Mouse (Mus musculus): ENCODE data around the gene Rbfox1. TPM values are rescaled to one million over a fixed set of nuclear protein-coding genes. Genes with fewer than 3 reads are reported as not detected.

The Rbfox1 gene
- polyA plus RNA-seq, 1 experiment from 2014 or later, result 4.6 TPM

- DNase-seq (ENCODE audit: low spot score), result no peak
- no peak overlapping the region for H3K27ac ChIP-seq (ENCODE audit: low read depth, low read length)
- 81% methylated on average over 2 of the region's 2 CpGs for WGBS
- H3K27me3 ChIP-seq (ENCODE audit: control insufficient read depth, insufficient read depth, low read length), result no peaks in the 10 kb centered on the region
- H3K4me2 ChIP-seq (ENCODE audit: low read depth, low read length, severe bottlenecking), result no peak overlapping the region
- no peak for ATAC-seq (replicated peaks; ENCODE audit: low FRiP score)
- no peaks in the 10 kb centered on the region for H3K4me1 ChIP-seq (replicated peaks; ENCODE audit: control insufficient read depth, insufficient read depth, low read length)
- H3K9me3 ChIP-seq (ENCODE audit: control insufficient read depth, low read length), result no peaks in the 10 kb centered on the region; the same call in 1 of the 2 replicates
- no peak overlapping the region for H3K4me3 ChIP-seq (ENCODE audit: low read depth, low read length)
- no peaks in the 10 kb centered on the region for H3K36me3 ChIP-seq (ENCODE audit: control insufficient read depth, insufficient read depth, low read length)
- H3K9ac ChIP-seq (ENCODE audit: low read length), result no peak overlapping the region
Measured at GRCm38 (mm10) chr16:6658594-6658993, 773.4 kb downstream of the Rbfox1 start.

- no peak for ATAC-seq (replicated peaks; ENCODE audit: low FRiP score)
- no peak for DNase-seq (ENCODE audit: low spot score)
- Histone ChIP-seq H3K36me3 (ENCODE audit: control insufficient read depth, insufficient read depth, low read length) (no peaks in the 10 kb centered on the region), H3K9me3 (ENCODE audit: control insufficient read depth, low read length) (no peaks in the 10 kb centered on the region), H3K4me1 (replicated peaks; ENCODE audit: control insufficient read depth, insufficient read depth, low read length) (no peaks in the 10 kb centered on the region), H3K4me3 (ENCODE audit: low read depth, low read length) (no peak overlapping the region), H3K4me2 (ENCODE audit: low read depth, low read length, severe bottlenecking) (no peak overlapping the region), H3K27me3 (ENCODE audit: control insufficient read depth, insufficient read depth, low read length) (no peaks in the 10 kb centered on the region), H3K27ac (ENCODE audit: low read depth, low read length) (no peak overlapping the region), H3K9ac (ENCODE audit: low read length) (no peak overlapping the region)
- WGBS, result 89% methylated on average over 1 of the region's 1 CpGs
Measured at GRCm38 (mm10) chr16:6686076-6686757, 801.1 kb downstream of the Rbfox1 start.

DNA sequence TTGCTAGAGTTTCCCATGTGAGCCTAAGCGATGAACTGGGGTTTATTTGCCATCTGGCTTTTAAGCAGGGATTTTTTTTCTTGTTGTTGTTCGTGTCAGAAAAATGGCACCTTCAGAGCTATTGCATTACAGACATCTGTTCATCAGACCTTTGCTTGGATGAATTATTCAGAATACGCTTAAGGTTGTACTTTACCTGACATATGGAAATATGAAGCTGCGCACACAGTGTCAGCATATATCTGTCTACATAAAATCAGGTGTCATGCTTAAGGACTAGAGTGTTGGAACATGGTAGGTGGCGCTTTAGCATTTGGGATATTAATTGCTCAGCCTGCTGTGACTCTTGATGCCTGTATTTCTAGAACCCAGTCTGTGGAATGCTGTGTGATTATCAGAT lies 819.7 kb downstream of the Rbfox1 start:
- no peaks in the 10 kb centered on the region for H3K36me3 ChIP-seq (ENCODE audit: control insufficient read depth, insufficient read depth, low read length)
- H3K4me2 ChIP-seq (ENCODE audit: low read depth, low read length, severe bottlenecking), result no peak overlapping the region
- H3K27ac ChIP-seq (ENCODE audit: low read depth, low read length), result no peak overlapping the region
- no peaks in the 10 kb centered on the region for H3K27me3 ChIP-seq (ENCODE audit: control insufficient read depth, insufficient read depth, low read length)
- H3K4me3 ChIP-seq (ENCODE audit: low read depth, low read length), result no peak overlapping the region
- no peak overlapping the region for H3K9ac ChIP-seq (ENCODE audit: low read length)
- WGBS, result 97% methylated on average over 5 of the region's 5 CpGs
- DNase-seq (ENCODE audit: low spot score), result no peak
- ATAC-seq (replicated peaks; ENCODE audit: low FRiP score), result no peak
- H3K9me3 ChIP-seq (ENCODE audit: control insufficient read depth, low read length), result no peaks in the 10 kb centered on the region
- no peaks in the 10 kb centered on the region for H3K4me1 ChIP-seq (replicated peaks; ENCODE audit: control insufficient read depth, insufficient read depth, low read length)

DNA sequence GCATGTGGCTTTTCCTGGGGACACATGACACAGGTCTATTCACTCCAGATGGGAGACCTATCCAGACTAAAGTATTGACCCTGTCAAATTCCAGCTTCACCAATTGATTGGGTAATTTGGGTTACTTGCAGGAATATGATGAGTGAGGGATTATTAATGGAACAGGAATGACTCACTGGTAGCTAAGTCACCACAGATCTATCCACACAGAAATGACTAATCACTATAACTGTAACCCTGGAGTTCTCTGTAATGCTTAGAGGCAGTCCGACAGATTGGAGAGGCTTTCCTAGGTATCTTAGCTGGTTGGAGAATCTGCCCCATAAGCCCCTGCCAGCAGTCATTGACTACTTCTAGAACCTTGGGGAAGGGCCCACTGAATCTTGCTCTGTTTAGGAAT lies 827.2 kb downstream of the Rbfox1 start:
- no peak overlapping the region for H3K4me3 ChIP-seq (ENCODE audit: low read depth, low read length)
- no peaks in the 10 kb centered on the region for H3K27me3 ChIP-seq (ENCODE audit: control insufficient read depth, insufficient read depth, low read length)
- no peaks in the 10 kb centered on the region for H3K36me3 ChIP-seq (ENCODE audit: control insufficient read depth, insufficient read depth, low read length)
- H3K9me3 ChIP-seq (ENCODE audit: control insufficient read depth, low read length), result no peaks in the 10 kb centered on the region
- H3K9ac ChIP-seq (ENCODE audit: low read length), result no peak overlapping the region
- ATAC-seq (replicated peaks; ENCODE audit: low FRiP score) (no peak), DNase-seq (ENCODE audit: low spot score) (no peak)
- H3K4me1 ChIP-seq (replicated peaks; ENCODE audit: control insufficient read depth, insufficient read depth, low read length), result no peaks in the 10 kb centered on the region
- 86% methylated on average over 1 of the region's 1 CpGs for WGBS
- no peak overlapping the region for H3K4me2 ChIP-seq (ENCODE audit: low read depth, low read length, severe bottlenecking)
- H3K27ac ChIP-seq (ENCODE audit: low read depth, low read length), result no peak overlapping the region

- H3K4me1 ChIP-seq (replicated peaks; ENCODE audit: control insufficient read depth, insufficient read depth, low read length), result no peaks in the 10 kb centered on the region
- H3K36me3 ChIP-seq (ENCODE audit: control insufficient read depth, insufficient read depth, low read length), result no peaks in the 10 kb centered on the region
- ATAC-seq (replicated peaks; ENCODE audit: low FRiP score) (no peak), DNase-seq (ENCODE audit: low spot score) (no peak)
- H3K9me3 ChIP-seq (ENCODE audit: control insufficient read depth, low read length), result no peaks in the 10 kb centered on the region
- 92% methylated on average over 4 of the region's 4 CpGs for WGBS
- H3K4me3 ChIP-seq (ENCODE audit: low read depth, low read length), result no peak overlapping the region
- no peak overlapping the region for H3K4me2 ChIP-seq (ENCODE audit: low read depth, low read length, severe bottlenecking)
- no peak overlapping the region for H3K27ac ChIP-seq (ENCODE audit: low read depth, low read length)
- no peaks in the 10 kb centered on the region for H3K27me3 ChIP-seq (ENCODE audit: control insufficient read depth, insufficient read depth, low read length)
- no peak overlapping the region for H3K9ac ChIP-seq (ENCODE audit: low read length)
Measured at GRCm38 (mm10) chr16:6715245-6715644, 830.1 kb downstream of the Rbfox1 start.

DNA sequence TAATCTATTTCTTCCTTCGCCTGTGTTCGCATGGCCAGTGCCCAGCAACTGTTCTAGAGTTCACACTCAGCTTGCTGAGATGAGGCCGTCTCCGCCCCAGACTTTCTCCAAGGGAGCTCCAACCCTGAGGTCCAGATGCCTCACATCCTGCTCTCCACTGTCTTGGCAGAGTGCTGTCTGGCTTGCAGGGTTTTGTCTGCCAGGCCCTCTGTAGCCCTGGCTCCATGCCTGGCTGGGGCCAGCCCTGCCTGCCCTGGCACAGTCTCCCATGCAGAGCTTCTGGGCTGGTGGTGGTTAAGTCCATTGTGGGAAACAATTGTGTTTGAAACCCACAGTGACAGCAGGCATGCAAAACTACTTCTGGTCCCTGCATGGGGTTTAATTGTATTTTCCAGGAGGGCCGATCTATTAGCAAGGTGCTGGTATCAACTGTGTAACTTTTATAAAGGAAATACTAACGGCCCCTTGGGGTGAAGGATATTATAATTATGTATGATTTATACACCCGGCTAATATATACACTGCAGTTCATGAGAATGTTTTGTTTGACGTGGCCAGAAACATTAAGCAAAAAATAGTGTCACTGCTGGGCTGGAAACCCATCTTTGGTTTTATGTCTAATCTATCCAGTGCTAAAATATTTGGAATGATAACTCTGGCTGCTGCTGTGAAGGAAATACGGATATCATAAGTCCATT lies 831.2 kb downstream of the Rbfox1 start:
- Histone ChIP-seq H3K4me3 (ENCODE audit: low read depth, low read length) (no peak overlapping the region), H3K27me3 (ENCODE audit: control insufficient read depth, insufficient read depth, low read length) (no peaks in the 10 kb centered on the region), H3K9ac (ENCODE audit: low read length) (no peak overlapping the region), H3K4me1 (replicated peaks; ENCODE audit: control insufficient read depth, insufficient read depth, low read length) (no peaks in the 10 kb centered on the region), H3K36me3 (ENCODE audit: control insufficient read depth, insufficient read depth, low read length) (no peaks in the 10 kb centered on the region), H3K9me3 (ENCODE audit: control insufficient read depth, low read length) (no peaks in the 10 kb centered on the region), H3K4me2 (ENCODE audit: low read depth, low read length, severe bottlenecking) (no peak overlapping the region), H3K27ac (ENCODE audit: low read depth, low read length) (no peak overlapping the region)
- ATAC-seq (replicated peaks; ENCODE audit: low FRiP score) (no peak), DNase-seq (ENCODE audit: low spot score) (no peak)
- 84% methylated on average over 9 of the region's 9 CpGs for WGBS

DNA sequence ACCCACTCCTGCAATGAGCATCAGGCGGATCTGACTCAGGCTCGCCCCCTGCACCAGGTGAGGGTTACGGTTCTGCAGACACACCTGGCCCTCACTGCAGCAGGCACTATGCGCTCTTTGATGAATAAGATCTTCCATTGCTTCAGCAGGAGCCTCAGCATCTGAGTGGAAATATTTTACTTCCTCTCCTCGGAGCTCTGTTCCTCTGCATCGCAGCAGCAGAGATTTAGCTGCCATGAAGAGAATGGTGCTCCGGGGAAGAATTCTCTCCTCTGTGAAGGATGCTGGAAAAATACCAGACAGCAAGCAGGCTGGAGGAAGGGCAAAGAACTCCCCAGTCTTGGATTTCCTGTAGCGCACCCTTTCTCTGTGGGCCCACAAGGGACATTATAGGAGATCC lies 833.9 kb downstream of the Rbfox1 start:
- no peak overlapping the region for H3K4me2 ChIP-seq (ENCODE audit: low read depth, low read length, severe bottlenecking)
- no peak overlapping the region for H3K9ac ChIP-seq (ENCODE audit: low read length)
- no peak for ATAC-seq (replicated peaks; ENCODE audit: low FRiP score)
- DNase-seq (ENCODE audit: low spot score), result no peak
- 78% methylated on average over 8 of the region's 8 CpGs for WGBS
- no peak overlapping the region for H3K27ac ChIP-seq (ENCODE audit: low read depth, low read length)
- no peak overlapping the region for H3K4me3 ChIP-seq (ENCODE audit: low read depth, low read length)
- H3K9me3 ChIP-seq (ENCODE audit: control insufficient read depth, low read length), result no peaks in the 10 kb centered on the region
- no peaks in the 10 kb centered on the region for H3K4me1 ChIP-seq (replicated peaks; ENCODE audit: control insufficient read depth, insufficient read depth, low read length)
- no peaks in the 10 kb centered on the region for H3K36me3 ChIP-seq (ENCODE audit: control insufficient read depth, insufficient read depth, low read length)
- no peaks in the 10 kb centered on the region for H3K27me3 ChIP-seq (ENCODE audit: control insufficient read depth, insufficient read depth, low read length)

DNA sequence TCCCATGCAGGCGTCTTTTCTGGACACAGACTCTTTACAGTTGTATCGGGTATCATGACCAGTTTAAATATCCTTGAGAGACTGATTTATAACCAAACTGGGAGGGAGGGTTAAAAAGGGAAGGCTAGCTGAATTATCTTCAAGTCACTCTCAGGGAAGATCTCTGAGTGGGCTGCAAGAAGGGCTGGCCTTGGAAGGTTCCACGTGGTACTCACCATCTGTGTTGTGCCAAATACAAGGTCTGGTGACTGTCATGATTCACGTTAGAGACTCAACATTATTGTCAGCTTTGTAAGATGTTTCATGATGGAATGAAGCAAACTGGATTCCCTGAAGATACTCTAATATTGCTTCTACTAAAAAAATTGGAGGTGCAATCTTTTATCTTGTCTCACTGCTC lies 847.5 kb downstream of the Rbfox1 start:
- DNase-seq (ENCODE audit: low spot score) (no peak), ATAC-seq (replicated peaks; ENCODE audit: low FRiP score) (no peak)
- Histone ChIP-seq H3K9me3 (ENCODE audit: control insufficient read depth, low read length) (no peaks in the 10 kb centered on the region), H3K27me3 (ENCODE audit: control insufficient read depth, insufficient read depth, low read length) (no peaks in the 10 kb centered on the region), H3K4me1 (replicated peaks; ENCODE audit: control insufficient read depth, insufficient read depth, low read length) (no peaks in the 10 kb centered on the region), H3K4me2 (ENCODE audit: low read depth, low read length, severe bottlenecking) (no peak overlapping the region), H3K9ac (ENCODE audit: low read length) (no peak overlapping the region), H3K27ac (ENCODE audit: low read depth, low read length) (no peak overlapping the region), H3K36me3 (ENCODE audit: control insufficient read depth, insufficient read depth, low read length) (no peaks in the 10 kb centered on the region), H3K4me3 (ENCODE audit: low read depth, low read length) (no peak overlapping the region)
- 78% methylated on average over 4 of the region's 4 CpGs for WGBS

DNA sequence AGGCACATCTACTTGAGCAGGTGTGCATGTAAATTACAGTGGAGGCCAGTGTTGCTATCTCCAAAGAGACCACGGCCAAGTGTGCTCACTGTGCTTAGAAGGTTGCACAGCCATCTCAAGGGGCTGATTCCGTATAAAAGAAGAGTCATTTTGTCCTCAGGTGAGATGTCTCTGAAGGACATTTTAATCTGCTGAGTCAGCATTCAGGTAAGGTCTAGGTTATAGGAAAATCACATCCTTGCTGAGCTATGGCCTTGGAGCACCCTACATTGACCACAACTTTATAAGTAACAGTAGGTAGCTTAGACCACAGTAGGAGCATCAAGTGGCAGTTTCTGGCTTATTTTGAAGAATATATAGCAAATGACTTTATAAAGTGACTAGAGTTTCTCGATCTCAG lies 848.3 kb downstream of the Rbfox1 start:
- Histone ChIP-seq H3K4me2 (ENCODE audit: low read depth, low read length, severe bottlenecking) (no peak overlapping the region), H3K4me3 (ENCODE audit: low read depth, low read length) (no peak overlapping the region), H3K27ac (ENCODE audit: low read depth, low read length) (no peak overlapping the region), H3K9ac (ENCODE audit: low read length) (no peak overlapping the region), H3K27me3 (ENCODE audit: control insufficient read depth, insufficient read depth, low read length) (no peaks in the 10 kb centered on the region), H3K9me3 (ENCODE audit: control insufficient read depth, low read length) (no peaks in the 10 kb centered on the region), H3K4me1 (replicated peaks; ENCODE audit: control insufficient read depth, insufficient read depth, low read length) (no peaks in the 10 kb centered on the region), H3K36me3 (ENCODE audit: control insufficient read depth, insufficient read depth, low read length) (no peaks in the 10 kb centered on the region)
- DNase-seq (ENCODE audit: low spot score) (no peak), ATAC-seq (replicated peaks; ENCODE audit: low FRiP score) (no peak)
- WGBS, result 93% methylated on average over 3 of the region's 3 CpGs

Data from forebrain, embryonic 11.5 days (tissue).